Mouse (Mus musculus): ENCODE measurements around the gene N4bp2. TPM values are rescaled to one million over a fixed set of nuclear protein-coding genes. Genes with fewer than 3 reads are reported as not detected.

The N4bp2 gene
- polyA plus RNA-seq, 1 experiment, result 2.0 TPM

GRCm38 (mm10) chr5:65748386-65748785, 14.9 kb upstream of the N4bp2 start:
- no peak overlapping the region for H3ac ChIP-seq (ENCODE audit: control insufficient read depth, insufficient read length, low read depth)
- H3K79me3 ChIP-seq (ENCODE audit: low read depth), result no peaks in the 10 kb centered on the region
- H3K27me3 ChIP-seq (ENCODE audit: control insufficient read depth, insufficient read depth, insufficient read length), result no peaks in the 10 kb centered on the region
- no peak overlapping the region for H3K4me3 ChIP-seq (ENCODE audit: insufficient read depth, poor library complexity, severe bottlenecking)
- H3K36me3 ChIP-seq (ENCODE audit: control insufficient read depth, insufficient read depth), result no peaks in the 10 kb centered on the region
- no peak for TF ChIP-seq CTCF (IDR thresholded peaks at IDR 0.05; ENCODE audit: control insufficient read depth, insufficient read depth, insufficient read length)
- TF ChIP-seq MYOD1 (IDR thresholded peaks at IDR 0.05; ENCODE audit: control insufficient read depth, insufficient read length, low read depth), result no peak
- no peak for TF ChIP-seq MAX (IDR thresholded peaks at IDR 0.05)
- no peak for TF ChIP-seq USF1 (IDR thresholded peaks at IDR 0.05; ENCODE audit: low read depth)
- TF ChIP-seq CEBPB (IDR thresholded peaks at IDR 0.05; ENCODE audit: low read depth), result no peak
- no peak for TF ChIP-seq MYOG (IDR thresholded peaks at IDR 0.05; ENCODE audit: control insufficient read depth, extremely low read depth, insufficient read length)
- TF ChIP-seq FOSL1 (IDR thresholded peaks at IDR 0.05; ENCODE audit: insufficient read depth, low read length, poor library complexity, severe bottlenecking), result no peak
- no peaks in the 10 kb centered on the region for H3K79me2 ChIP-seq (ENCODE audit: control insufficient read depth, insufficient read depth)

DNA sequence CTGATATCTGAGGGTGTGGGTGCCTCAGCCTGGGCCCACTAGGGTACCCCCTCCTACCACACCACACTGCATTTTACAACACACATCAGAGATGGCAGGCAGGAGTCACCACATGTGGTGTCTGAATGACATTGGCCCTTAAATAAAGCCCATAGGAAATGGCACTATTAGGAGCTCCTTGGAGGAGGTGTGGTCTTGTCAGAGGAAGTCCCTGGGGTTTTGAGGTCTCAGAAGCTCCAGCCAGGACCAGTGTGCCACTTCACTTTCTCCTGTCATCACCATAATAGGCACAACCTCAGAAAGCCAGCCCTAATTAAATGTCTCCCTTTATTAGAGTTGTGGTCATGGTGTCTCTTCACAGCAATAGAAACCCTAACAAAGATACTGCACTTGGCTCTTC, 14.4 kb upstream of the N4bp2 start:
- Histone ChIP-seq H3K79me2 (ENCODE audit: control insufficient read depth, insufficient read depth) (no peaks in the 10 kb centered on the region), H3K27me3 (ENCODE audit: control insufficient read depth, insufficient read depth, insufficient read length) (no peaks in the 10 kb centered on the region), H3K36me3 (ENCODE audit: control insufficient read depth, insufficient read depth) (no peaks in the 10 kb centered on the region), H3K4me3 (ENCODE audit: insufficient read depth, poor library complexity, severe bottlenecking) (no peak overlapping the region), H3ac (ENCODE audit: control insufficient read depth, insufficient read length, low read depth) (no peak overlapping the region), H3K79me3 (ENCODE audit: low read depth) (no peaks in the 10 kb centered on the region)
- TF ChIP-seq USF1 (IDR thresholded peaks at IDR 0.05; ENCODE audit: low read depth), result no peak
- no peak for TF ChIP-seq MAX (IDR thresholded peaks at IDR 0.05)
- no peak for TF ChIP-seq CEBPB (IDR thresholded peaks at IDR 0.05; ENCODE audit: low read depth)
- no peak for TF ChIP-seq MYOD1 (IDR thresholded peaks at IDR 0.05; ENCODE audit: control insufficient read depth, insufficient read length, low read depth)
- no peak for TF ChIP-seq FOSL1 (IDR thresholded peaks at IDR 0.05; ENCODE audit: insufficient read depth, low read length, poor library complexity, severe bottlenecking)
- TF ChIP-seq CTCF (IDR thresholded peaks at IDR 0.05; ENCODE audit: control insufficient read depth, insufficient read depth, insufficient read length), result no peak
- no peak for TF ChIP-seq MYOG (IDR thresholded peaks at IDR 0.05; ENCODE audit: control insufficient read depth, extremely low read depth, insufficient read length)

DNA sequence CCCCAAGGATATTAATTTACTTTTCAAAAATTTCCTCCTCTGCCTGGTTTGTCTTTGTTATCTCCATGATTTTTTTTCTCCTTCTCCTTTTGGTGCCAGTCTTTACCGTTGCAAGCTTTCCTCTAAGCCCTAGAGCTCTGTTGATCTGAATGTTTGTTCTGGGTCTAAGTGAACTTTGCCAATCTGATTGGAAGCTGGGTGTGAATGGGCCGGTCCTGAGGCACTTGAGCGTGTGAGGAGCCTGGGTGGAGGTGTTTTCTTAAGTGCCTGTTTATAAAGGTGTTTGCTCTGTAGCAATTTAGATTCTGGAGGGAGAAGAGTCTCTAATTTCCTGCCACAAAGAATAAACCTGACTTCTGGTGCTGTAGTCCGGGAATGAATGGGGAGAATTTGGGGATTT, 11.3 kb upstream of the N4bp2 start:
- Histone ChIP-seq H3K27me3 (ENCODE audit: control insufficient read depth, insufficient read depth, insufficient read length) (no peaks in the 10 kb centered on the region), H3ac (ENCODE audit: control insufficient read depth, insufficient read length, low read depth) (no peak overlapping the region), H3K4me3 (ENCODE audit: insufficient read depth, poor library complexity, severe bottlenecking) (no peak overlapping the region), H3K79me2 (ENCODE audit: control insufficient read depth, insufficient read depth) (no peaks in the 10 kb centered on the region), H3K79me3 (ENCODE audit: low read depth) (no peaks in the 10 kb centered on the region), H3K36me3 (ENCODE audit: control insufficient read depth, insufficient read depth) (no peaks in the 10 kb centered on the region)
- TF ChIP-seq MAX (IDR thresholded peaks at IDR 0.05) (no peak), MYOG (IDR thresholded peaks at IDR 0.05; ENCODE audit: control insufficient read depth, extremely low read depth, insufficient read length) (no peak)

GRCm38 (mm10) chr5:65755859-65756258, 7.5 kb upstream of the N4bp2 start:
- TF ChIP-seq MYOD1 (IDR thresholded peaks at IDR 0.05; ENCODE audit: control insufficient read depth, insufficient read length, low read depth), result no peak
- no peak for TF ChIP-seq MAX (IDR thresholded peaks at IDR 0.05)
- no peak for TF ChIP-seq MYOG (IDR thresholded peaks at IDR 0.05; ENCODE audit: control insufficient read depth, extremely low read depth, insufficient read length)
- TF ChIP-seq USF1 (IDR thresholded peaks at IDR 0.05; ENCODE audit: low read depth), result no peak
- no peak for TF ChIP-seq FOSL1 (IDR thresholded peaks at IDR 0.05; ENCODE audit: insufficient read depth, low read length, poor library complexity, severe bottlenecking)
- H3K79me3 ChIP-seq (ENCODE audit: low read depth), result no peaks in the 10 kb centered on the region
- no peaks in the 10 kb centered on the region for H3K36me3 ChIP-seq (ENCODE audit: control insufficient read depth, insufficient read depth)
- no peaks in the 10 kb centered on the region for H3K27me3 ChIP-seq (ENCODE audit: control insufficient read depth, insufficient read depth, insufficient read length)
- no peaks in the 10 kb centered on the region for H3K79me2 ChIP-seq (ENCODE audit: control insufficient read depth, insufficient read depth)
- no peak overlapping the region for H3ac ChIP-seq (ENCODE audit: control insufficient read depth, insufficient read length, low read depth)
- H3K4me3 ChIP-seq (ENCODE audit: insufficient read depth, poor library complexity, severe bottlenecking), result no peak overlapping the region

GRCm38 (mm10) chr5:65757110-65757509, 6.2 kb upstream of the N4bp2 start:
- Histone ChIP-seq H3K79me2 (ENCODE audit: control insufficient read depth, insufficient read depth) (no peaks in the 10 kb centered on the region), H3K36me3 (ENCODE audit: control insufficient read depth, insufficient read depth) (no peaks in the 10 kb centered on the region), H3K79me3 (ENCODE audit: low read depth) (no peaks in the 10 kb centered on the region), H3K4me3 (ENCODE audit: insufficient read depth, poor library complexity, severe bottlenecking) (no peak overlapping the region), H3ac (ENCODE audit: control insufficient read depth, insufficient read length, low read depth) (no peak overlapping the region), H3K27me3 (ENCODE audit: control insufficient read depth, insufficient read depth, insufficient read length) (no peaks in the 10 kb centered on the region)
- TF ChIP-seq FOSL1 (IDR thresholded peaks at IDR 0.05; ENCODE audit: insufficient read depth, low read length, poor library complexity, severe bottlenecking) (no peak), MAX (IDR thresholded peaks at IDR 0.05) (no peak), MYOG (IDR thresholded peaks at IDR 0.05; ENCODE audit: control insufficient read depth, extremely low read depth, insufficient read length) (no peak), CEBPB (IDR thresholded peaks at IDR 0.05; ENCODE audit: low read depth) (no peak), MYOD1 (IDR thresholded peaks at IDR 0.05; ENCODE audit: control insufficient read depth, insufficient read length, low read depth) (no peak), USF1 (IDR thresholded peaks at IDR 0.05; ENCODE audit: low read depth) (no peak), CTCF (IDR thresholded peaks at IDR 0.05; ENCODE audit: control insufficient read depth, insufficient read depth, insufficient read length) (no peak)

GRCm38 (mm10) chr5:65760041-65760440, 3.3 kb upstream of the N4bp2 start:
- Histone ChIP-seq H3K4me3 (ENCODE audit: insufficient read depth, poor library complexity, severe bottlenecking) (no peak overlapping the region), H3K79me2 (ENCODE audit: control insufficient read depth, insufficient read depth) (peaks cover 8% of the 10 kb centered on the region), H3K79me3 (ENCODE audit: low read depth) (no peaks in the 10 kb centered on the region), H3K27me3 (ENCODE audit: control insufficient read depth, insufficient read depth, insufficient read length) (no peaks in the 10 kb centered on the region), H3ac (ENCODE audit: control insufficient read depth, insufficient read length, low read depth) (no peak overlapping the region), H3K36me3 (ENCODE audit: control insufficient read depth, insufficient read depth) (no peaks in the 10 kb centered on the region)
- TF ChIP-seq MYOD1 (IDR thresholded peaks at IDR 0.05; ENCODE audit: control insufficient read depth, insufficient read length, low read depth) (no peak), USF1 (IDR thresholded peaks at IDR 0.05; ENCODE audit: low read depth) (no peak), FOSL1 (IDR thresholded peaks at IDR 0.05; ENCODE audit: insufficient read depth, low read length, poor library complexity, severe bottlenecking) (no peak), CTCF (IDR thresholded peaks at IDR 0.05; ENCODE audit: control insufficient read depth, insufficient read depth, insufficient read length) (no peak), CEBPB (IDR thresholded peaks at IDR 0.05; ENCODE audit: low read depth) (no peak), MAX (IDR thresholded peaks at IDR 0.05) (no peak), MYOG (IDR thresholded peaks at IDR 0.05; ENCODE audit: control insufficient read depth, extremely low read depth, insufficient read length) (no peak)

All from C2C12 (cell line).